Mouse (Mus musculus) megakaryocyte, adult 5-6 weeks (primary cell): ENCODE measurements around the gene Slc35e1. TPM values are rescaled to one million over a fixed set of nuclear protein-coding genes. Genes with fewer than 3 reads are reported as not detected.

Source experiments
- ATAC-seq: 2 replicates; pipeline ENCODE4 v1.8.0; 2016; ENCODE audit warnings: mild to moderate bottlenecking, inconsistent platforms; ENCODE audit not compliant: poor library complexity, severe bottlenecking
- total RNA-seq, 2 experiments: library from RNA; stranded (forward) in 1 of 2; stranded (reverse) in 1 of 2; fragments of 153-499, 151-499 nt in 1 of 2; fragments of 221-1000, 200-1000 nt in 1 of 2; gene quantifications; 2 replicates each; pipeline versions ENCODE4 v1.2.3 to v1.2.4; 2015 to 2017

Slc35e1 gene
- total RNA-seq, 2 experiments from 2014 or later, result 45.7 to 50.7 TPM

- peak; percentile 55 for ATAC-seq
Observed at GRCm38 (mm10) chr8:72487014-72487413, 5.4 kb downstream of the Slc35e1 start.

- peak; percentile 76 for ATAC-seq
Observed at GRCm38 (mm10) chr8:72485456-72486199, 6.8 kb downstream of the Slc35e1 start.

DNA sequence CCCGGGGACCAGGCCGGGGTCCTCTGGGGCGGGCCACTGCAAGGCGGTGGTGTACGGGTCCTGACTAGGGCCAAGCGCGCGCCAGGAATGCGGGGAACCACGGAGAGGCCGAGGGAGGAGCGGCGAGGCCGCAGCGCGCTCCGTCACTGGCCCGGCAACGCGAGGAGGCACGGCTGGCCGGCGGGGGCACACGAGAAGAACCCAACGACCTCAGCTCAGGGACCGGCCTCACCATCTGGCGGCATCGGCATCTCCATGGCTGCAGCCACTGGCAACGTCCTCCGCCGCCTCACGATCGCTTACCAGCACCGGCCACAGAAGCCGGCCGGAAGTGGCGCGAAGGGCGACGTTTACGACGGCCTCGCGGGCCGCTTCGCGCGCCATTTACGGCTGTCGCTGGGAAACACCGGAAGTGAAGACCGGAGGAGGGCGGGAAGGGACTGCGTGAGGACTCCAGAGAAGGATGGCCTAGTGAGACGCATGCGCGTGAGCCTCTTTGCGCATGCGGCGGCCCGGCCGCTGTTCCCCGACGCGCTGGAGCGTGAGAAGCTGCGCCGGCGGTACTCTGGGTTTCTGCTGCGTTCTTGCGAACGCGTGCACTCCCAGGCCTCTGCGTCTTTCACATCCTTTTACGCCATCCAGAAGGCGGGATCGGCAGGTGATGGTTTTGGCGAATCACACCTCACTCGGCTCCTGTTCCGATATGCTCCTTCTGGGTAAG lies 17.4 kb downstream of the Slc35e1 start, which contains the start of gene Cherp:
Cherp (minus strand) TSS at position 401 of the 721 bp plus-strand sequence.
- peak; percentile 97 for ATAC-seq

DNA sequence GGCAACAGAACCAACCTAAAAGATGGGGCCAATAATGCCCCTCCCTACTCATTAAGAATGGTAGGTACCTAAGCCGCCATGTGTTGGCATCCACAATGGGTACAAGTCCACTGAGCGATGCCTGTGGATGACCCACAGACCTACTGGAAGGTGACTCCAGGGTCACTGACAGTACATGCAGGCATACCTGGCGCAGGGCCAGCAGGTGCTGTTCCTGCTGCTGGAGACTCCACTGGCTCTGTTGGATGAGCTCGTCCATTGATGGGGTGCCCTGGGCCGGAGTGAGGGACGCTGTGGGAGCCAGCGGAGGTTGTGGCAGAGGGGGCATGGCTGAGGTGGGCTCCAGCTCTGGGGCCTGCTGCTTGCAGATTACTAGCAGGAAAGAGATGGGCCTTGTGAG lies 21.7 kb downstream of the Slc35e1 start:
- ATAC-seq, result no peak

GRCm38 (mm10) chr8:72469984-72470383 lies 22.4 kb downstream of the Slc35e1 start:
- no peak for ATAC-seq

DNA sequence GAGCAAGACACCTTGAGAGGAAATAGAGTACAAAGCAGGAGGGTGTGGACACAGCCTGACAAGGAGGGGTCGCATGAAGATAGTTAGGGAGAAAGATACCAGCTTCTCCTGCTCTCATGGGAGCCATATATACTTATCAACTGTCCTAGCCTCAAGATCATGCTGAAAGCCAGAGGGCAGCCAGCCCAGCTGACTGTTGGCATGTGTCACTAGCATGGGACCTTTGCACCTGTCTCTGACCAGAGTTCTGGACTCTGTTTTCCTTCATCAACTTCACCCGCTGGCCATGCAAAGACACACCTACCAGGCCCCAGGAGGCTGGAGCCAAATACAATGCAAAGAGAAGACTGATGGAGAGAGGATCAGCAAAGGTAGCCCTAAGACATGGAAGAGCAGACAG lies 23.2 kb downstream of the Slc35e1 start:
- no peak for ATAC-seq

- ATAC-seq, result no peak
Observed at GRCm38 (mm10) chr8:72464211-72464610, 28.2 kb downstream of the Slc35e1 start.

- no peak for ATAC-seq
Observed at GRCm38 (mm10) chr8:72459881-72460533, 32.4 kb downstream of the Slc35e1 start.

DNA sequence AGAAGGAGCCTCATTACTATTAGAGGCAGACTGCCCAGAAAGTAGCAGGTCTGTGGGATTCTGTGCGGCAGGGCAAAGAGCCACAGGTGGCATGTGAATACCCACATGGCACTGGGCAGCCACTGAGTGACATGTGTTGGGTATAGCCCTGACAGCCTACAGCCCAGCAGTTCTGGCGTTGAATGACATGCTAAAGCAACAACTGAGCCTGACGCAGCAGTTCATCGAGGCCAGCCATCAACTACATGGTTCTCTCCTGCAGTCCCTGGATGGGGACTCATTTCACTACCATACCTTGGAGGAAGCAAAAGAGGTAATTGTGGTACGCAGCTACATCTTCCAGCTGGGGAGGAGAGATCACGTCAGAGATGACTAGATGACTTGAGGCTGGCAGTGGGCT lies 34.0 kb downstream of the Slc35e1 start:
- no peak for ATAC-seq

DNA sequence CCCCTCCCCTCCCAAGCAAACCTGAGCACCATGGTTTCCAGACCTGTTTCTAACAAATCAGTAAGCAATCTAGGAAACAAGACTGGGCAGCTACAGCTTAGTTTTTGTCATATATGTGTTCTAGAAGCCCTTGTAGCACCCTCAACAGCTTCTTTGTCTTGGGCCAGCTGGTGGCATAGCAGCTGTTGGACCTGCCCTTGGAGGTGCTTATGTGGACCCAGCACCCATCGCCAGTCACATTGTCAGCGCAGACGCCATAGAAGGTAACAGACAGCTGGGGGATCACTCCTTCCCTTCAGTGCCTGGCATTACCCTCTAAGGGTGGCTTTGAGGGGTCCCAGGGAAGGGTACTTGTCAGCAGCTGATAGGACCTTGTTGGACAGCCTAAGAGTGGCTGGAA lies 34.6 kb downstream of the Slc35e1 start:
- no peak for ATAC-seq

DNA sequence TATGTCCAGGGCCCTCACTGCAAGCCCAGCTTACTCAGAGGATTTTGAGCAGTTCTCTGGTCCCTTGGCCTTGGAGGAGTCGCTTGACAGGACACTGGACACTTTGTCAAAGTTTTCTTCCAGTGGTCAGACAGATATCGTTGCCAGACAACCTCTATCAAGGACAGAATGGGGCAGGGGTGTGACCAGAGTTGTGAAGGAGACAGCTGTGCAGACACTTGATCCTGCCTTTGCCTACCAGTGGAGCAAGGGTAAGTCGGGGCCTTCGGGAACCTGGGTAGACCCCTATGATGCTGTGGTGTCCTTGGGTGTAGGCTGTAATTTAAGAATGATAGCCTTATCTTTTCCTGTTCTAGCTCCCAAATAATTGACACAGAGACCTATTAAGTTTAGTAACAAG lies 37.1 kb downstream of the Slc35e1 start:
- ATAC-seq, result no peak

DNA sequence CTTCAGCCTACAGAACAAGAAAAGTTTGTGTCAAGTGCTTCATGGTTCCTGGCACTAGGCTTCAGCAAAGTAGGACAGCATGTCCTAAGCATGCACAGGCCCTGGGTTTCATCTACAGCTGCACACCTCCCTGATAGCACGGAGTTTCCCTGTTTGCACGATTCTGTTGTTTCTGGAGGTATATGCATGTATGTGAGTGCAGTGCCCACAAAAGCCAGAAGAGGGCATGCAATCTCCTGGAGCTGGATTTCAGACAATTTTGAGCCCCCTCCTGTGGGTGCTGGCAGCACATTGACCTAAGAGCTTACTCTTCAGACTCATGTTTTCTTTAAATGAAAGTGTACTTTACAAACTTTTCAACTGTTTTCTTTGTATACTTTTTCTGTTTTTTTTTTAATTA lies 38.5 kb downstream of the Slc35e1 start:
- no peak for ATAC-seq

GRCm38 (mm10) chr8:72451516-72451915 lies 40.9 kb downstream of the Slc35e1 start:
- no peak for ATAC-seq

- ATAC-seq, result no peak
Observed at GRCm38 (mm10) chr8:72445071-72445470, 47.3 kb downstream of the Slc35e1 start.

DNA sequence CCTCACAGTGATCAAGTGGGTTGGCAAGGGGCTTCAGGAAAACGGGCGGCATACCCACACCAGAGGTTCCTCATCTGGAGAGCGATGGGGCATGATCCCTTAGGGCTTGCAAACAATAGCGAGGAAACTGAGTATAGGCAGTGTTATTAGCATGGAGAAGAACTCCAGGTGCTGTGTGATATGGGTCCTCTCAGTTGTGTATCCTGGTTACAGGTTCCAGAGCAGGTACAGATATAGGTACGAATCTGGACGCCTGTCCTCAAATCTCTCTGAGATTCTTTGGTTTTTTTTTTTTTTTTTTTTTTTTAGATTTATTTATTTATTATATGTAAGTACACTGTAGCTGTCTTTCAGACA lies 48.4 kb downstream of the Slc35e1 start:
- ATAC-seq, result peak; percentile 43

- peak; percentile 100 for ATAC-seq
Observed at GRCm38 (mm10) chr8:72443338-72443993, 48.9 kb downstream of the Slc35e1 start, which contains the start of the genes Calr3 and 1700030K09Rik. Gene Calr3, minus strand, starts transcription at chr8:72443870. Gene 1700030K09Rik, plus strand, starts transcription at chr8:72443880.

DNA sequence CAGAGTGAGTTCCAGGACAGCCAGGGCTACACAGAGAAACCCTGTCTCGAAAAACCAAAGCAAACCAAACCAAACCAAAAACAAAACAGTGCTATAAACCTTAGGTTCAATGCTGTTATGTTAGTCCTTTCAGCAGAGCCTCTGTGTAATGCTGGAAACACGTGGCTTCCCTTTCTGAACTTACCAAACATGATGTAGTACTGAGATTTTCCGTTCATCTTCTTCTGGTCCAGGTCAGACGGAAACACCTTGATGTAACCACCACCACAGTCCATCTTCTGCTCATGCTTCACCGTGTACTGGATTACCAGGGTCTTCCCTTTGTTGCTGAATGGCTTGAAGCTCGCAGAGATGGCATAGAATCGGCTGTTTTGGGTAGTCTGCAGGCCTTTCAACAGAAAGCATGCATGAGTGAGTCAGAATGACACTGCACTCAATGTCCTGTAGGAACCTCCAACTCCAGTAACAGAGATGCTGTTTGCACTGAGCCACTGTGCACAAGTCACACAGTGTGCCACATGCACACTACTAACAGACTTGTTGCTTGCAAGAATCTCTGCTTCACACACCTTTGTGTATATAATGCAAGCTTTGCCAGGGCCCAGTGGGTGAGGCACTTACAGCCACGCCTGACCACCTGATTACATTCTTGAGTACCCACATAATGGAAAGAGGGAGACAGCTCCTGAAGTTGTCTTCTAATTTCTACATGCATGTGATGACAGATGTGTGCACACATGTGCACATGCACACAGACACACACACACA lies 54.0 kb downstream of the Slc35e1 start:
- no peak for ATAC-seq

- ATAC-seq, result no peak
Observed at GRCm38 (mm10) chr8:72434952-72435351, 57.5 kb downstream of the Slc35e1 start.
